Mouse (Mus musculus) brain, embryonic 14.5 days (tissue): ENCODE measurements around the gene Ccnc. TPM values are rescaled to one million over a fixed set of nuclear protein-coding genes. Genes with fewer than 3 reads are reported as not detected.

ENCODE experiments used
- DNase-seq: peaks from one replicate; pipeline ENCODE4 v3.0.0-alpha.2; 2011; ENCODE audit warnings: low read depth
- CTCF ChIP-seq: fragments of 200-500 bp; IDR thresholded peaks from 2 replicates; pipeline ENCODE4 v1.5.1; 2012; ENCODE audit warnings: inconsistent platforms, mild to moderate bottlenecking, moderate library complexity, borderline replicate concordance; ENCODE audit not compliant: insufficient read depth, insufficient read length; ENCODE audit errors: extremely low read depth
- POLR2A ChIP-seq: fragments of 200-500 bp; IDR thresholded peaks from 2 replicates; pipeline ENCODE4 v1.6.1; 2012; ENCODE audit warnings: mild to moderate bottlenecking, inconsistent platforms, borderline replicate concordance; ENCODE audit not compliant: poor library complexity, insufficient read depth, insufficient read length, severe bottlenecking; ENCODE audit errors: extremely low read depth
- polyA plus RNA-seq: library from polyadenylated mRNA; depleted of rRNA; stranded (reverse); fragments of >200 nt; gene quantifications from 2 replicates; pipeline ENCODE4 v1.2.3, GENCODE M21; 2012; rRNA removed

Gene Ccnc
- polyA plus RNA-seq, 1 experiment = 27.0 TPM

- no peak for TF ChIP-seq CTCF
- TF ChIP-seq POLR2A = no peak
- DNase-seq = no peak
Measured at GRCm38 (mm10) chr4:21780816-21781726, 53.6 kb downstream of the Ccnc start.

- DNase-seq = no peak
- TF ChIP-seq CTCF (no peak), POLR2A (no peak)
Measured at GRCm38 (mm10) chr4:21786268-21786667, 58.8 kb downstream of the Ccnc start.

- TF ChIP-seq POLR2A (no peak), CTCF (no peak)
- DNase-seq = no peak
Measured at GRCm38 (mm10) chr4:21788903-21789302, 61.4 kb downstream of the Ccnc start.

GRCm38 (mm10) chr4:21789836-21790235 is 62.3 kb downstream of the Ccnc start:
- no peak for TF ChIP-seq POLR2A
- no peak for TF ChIP-seq CTCF
- DNase-seq = no peak

GRCm38 (mm10) chr4:21793631-21794030 is 66.1 kb downstream of the Ccnc start:
- TF ChIP-seq POLR2A = no peak
- no peak for TF ChIP-seq CTCF
- DNase-seq = peak; percentile 70

GRCm38 (mm10) chr4:21801013-21801412 is 73.5 kb downstream of the Ccnc start:
- TF ChIP-seq POLR2A (no peak), CTCF (no peak)
- DNase-seq = no peak

DNA sequence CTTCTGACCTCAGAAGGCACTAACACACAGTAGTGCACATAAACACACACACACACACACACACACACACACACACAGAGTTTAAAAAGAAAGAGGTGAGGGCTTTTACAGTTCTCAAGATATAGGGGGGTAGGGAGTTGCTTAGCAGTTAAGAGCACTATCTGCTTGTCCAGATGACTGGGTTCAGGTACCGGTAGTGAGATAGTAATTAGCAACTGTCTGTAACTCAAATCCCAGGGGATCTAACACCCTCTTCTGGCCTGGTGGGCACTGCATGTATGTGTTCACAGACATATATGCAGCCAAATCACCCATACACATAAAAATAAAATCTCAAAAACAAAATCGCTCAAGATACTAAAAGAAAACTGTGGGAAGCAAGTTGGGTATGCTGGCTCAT is 74.1 kb downstream of the Ccnc start:
- TF ChIP-seq CTCF (no peak), POLR2A (no peak)
- DNase-seq = no peak

- no peak for TF ChIP-seq POLR2A
- TF ChIP-seq CTCF = no peak
Measured at GRCm38 (mm10) chr4:21807204-21807603, 79.7 kb downstream of the Ccnc start.

More at GRCm38 (mm10) chr4:21807204-21807603, 79.7 kb downstream of the Ccnc start:
- DNase-seq = peak; percentile 7

Other genes with a start within 250 kb of the Ccnc start
- gene Prdm13, start 41.7 kb upstream of the Ccnc start, polyA plus RNA-seq = 2.1 and 2.4 TPM in 2 replicates
- gene Usp45, start 39.5 kb downstream of the Ccnc start, polyA plus RNA-seq = 10.4 and 10.9 TPM in 2 replicates
- 9.4 and 13.4 TPM in 2 replicates for gene Tstd3, start 39.5 kb downstream of the Ccnc start, polyA plus RNA-seq
- 234 and 276 TPM in 2 replicates for gene Pnisr, start 119.9 kb downstream of the Ccnc start, polyA plus RNA-seq
- 6.6 and 6.9 TPM in 2 replicates for gene Coq3, start 152.0 kb downstream of the Ccnc start, polyA plus RNA-seq
- 33.7 and 54.3 TPM in 2 replicates for gene Faxc, start 203.6 kb downstream of the Ccnc start, polyA plus RNA-seq